Mouse (Mus musculus) erythroblast, embryonic 14.5 days (primary cell): ENCODE measurements around the gene Fam3c.

Experiments
- GATA1 ChIP-seq: IDR thresholded peaks from 2 replicates; pipeline ENCODE4 v1.6.1; 2012; ENCODE audit warnings: low read length, inconsistent platforms, mixed read lengths
- TAL1 ChIP-seq: IDR thresholded peaks from 3 replicates; pipeline ENCODE4 v1.6.1; 2012; ENCODE audit warnings: low read length, inconsistent platforms, mixed read lengths

DNA sequence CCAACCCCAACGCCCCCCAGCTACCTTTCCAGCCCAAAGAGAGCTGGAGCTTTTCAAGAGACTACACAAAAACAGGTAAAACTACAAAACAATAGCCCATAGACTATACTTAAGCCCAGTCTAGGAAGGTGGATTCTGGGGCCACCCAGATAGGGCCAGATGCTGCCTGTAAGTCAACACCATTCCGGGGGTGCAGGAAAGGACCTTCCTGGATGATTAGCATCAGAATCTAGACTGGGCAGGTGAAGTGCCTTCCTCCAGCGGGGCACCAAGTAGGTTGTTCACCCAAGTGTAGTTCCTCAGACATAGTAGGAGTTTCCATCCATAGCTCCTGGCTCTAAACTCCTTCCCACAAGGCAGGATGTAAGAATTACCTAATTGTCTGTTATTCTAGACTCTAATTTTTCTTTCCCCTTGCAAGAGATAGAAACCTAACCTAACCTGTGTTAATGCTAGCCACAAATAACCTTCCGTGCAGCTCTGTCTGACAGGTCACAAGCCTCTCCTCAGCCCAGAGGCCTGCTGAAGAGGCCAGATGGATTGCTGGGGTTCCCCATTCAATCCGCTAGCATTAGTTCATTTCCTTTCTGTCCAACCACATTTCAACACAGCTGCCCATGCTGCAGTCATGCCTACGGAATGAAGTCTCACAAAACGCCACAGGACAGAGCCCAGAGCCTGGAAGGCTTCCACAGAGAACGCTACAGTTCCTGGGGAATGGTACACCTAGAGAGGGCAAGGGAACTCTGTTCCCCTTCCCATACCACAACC, 8.7 kb downstream of the Fam3c start:
- TF ChIP-seq TAL1 (no peak), GATA1 (no peak)
